Mouse (Mus musculus) left cerebral cortex, adult 9 months (tissue): Measurements from ENCODE around the gene Kdm4b.
A peak's percentile ranks its signal among the peaks of the same experiment; 100 is the strongest.

Source experiments
- DNase-seq, 2 experiments: peaks; one replicate each; pipeline ENCODE4 v3.0.0; 2022; ENCODE audit warnings: low spot score in 2 of 2

Gene Kdm4b

DNA sequence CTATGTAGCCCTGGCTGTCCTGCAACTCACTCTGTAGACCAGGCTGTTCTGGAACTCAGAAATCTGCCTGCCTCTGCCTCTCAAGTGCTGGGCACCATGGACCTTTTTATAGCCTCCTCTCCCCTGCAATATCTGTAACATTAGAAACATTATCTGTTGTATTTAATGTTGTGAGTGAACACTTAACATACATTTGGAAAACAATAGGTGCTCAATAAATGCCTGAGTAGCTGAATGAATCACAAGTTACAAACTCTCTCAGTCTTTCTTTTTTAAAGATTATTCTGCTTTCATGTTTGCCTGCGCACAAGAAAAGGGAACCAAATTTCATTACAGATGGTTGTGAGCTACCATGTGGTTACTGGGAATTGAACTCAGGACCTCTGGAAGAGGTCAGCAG is 27.6 kb upstream of the Kdm4b start:
- DNase-seq = no peak

DNA sequence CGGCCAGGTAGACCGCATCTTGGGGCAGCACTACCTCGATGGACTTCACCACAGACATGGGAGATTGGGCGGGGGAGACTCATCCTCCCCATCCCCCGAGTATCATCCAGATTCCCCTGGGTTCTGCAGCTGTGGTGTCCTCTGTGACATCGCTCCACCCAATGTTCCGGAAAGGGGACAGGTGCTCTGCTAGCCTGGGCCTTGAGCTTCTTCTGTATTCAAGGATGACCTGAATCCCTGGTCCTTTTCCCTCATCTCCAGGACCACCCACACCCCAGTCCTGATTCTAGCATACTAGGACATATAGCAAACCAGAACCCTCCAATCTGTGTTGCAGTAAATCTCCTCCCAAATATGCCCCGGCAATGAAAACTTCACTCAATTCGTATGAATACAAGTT is 25.7 kb upstream of the Kdm4b start, which contains the start of gene Arrdc5:
Gene Arrdc5, minus strand, starts transcription at position 101 of the 400 bp plus-strand sequence.
- no peak for DNase-seq

DNA sequence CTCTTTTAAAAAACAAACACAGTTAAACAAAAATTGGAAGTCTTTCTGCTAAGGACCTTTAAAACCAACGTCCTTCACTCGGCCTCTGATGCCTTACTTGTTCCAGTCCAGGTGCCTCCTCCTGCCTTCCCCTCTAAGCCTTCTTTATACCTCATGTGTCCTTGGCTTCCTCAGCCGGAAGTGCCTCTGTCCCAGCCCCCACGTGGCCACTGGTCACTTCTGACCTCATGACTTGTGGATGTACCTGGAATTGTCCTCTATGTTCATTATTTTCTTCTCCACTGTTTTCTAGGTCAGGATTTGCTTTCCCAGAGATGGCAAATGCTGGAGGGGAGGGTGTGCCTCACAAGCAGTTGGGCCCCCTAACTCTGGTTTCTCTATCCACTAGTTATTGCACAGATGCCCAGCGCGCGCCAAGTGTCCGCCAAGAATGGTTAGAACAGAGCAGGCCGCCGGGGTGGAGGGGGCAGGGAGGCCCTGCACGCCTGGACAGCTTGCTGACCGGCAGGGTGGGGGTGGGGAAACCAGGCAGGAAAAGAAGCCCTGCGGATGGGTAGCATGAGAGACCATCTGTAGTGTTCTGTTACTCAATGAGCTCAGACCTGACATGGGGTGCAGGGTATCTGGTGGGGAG is 23.4 kb upstream of the Kdm4b start:
- no peak for DNase-seq

DNA sequence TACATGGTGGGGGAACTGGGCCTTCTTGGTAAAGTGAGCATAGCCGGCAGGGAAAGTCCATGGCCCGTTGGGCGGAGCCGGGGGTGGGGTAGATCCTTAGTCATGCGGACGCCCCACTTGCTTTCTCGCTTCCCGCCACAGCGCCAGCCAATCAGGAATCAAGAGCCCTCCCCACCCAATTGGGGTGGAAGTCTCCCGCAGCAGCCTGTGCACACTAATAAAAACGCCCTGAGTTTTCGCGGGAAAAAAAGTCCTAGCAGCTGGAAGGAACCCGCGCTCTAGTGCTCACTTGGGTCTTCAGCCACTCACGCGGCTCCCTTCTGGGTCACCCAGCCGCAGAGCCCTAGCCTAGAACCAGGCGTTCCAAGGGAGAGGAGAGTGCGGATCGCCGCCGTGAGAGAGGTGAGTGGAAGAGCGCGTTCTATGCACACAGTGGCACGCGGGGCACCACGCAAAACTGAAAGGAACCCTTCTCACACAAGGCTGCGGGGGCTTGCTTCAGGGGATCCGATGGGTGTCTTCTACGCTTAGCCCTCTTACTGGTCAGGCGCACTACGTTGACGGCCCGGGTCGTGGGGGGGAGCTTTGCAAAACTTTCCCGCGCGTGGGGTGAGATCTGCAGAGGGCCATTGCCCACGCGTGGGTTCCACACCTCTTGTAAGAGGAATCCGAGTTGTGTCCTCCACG is 22.6 kb upstream of the Kdm4b start, which contains the start of gene Uhrf1:
Gene Uhrf1, plus strand, starts transcription at position 162 of the 687 bp plus-strand sequence.
- no peak for DNase-seq

DNA sequence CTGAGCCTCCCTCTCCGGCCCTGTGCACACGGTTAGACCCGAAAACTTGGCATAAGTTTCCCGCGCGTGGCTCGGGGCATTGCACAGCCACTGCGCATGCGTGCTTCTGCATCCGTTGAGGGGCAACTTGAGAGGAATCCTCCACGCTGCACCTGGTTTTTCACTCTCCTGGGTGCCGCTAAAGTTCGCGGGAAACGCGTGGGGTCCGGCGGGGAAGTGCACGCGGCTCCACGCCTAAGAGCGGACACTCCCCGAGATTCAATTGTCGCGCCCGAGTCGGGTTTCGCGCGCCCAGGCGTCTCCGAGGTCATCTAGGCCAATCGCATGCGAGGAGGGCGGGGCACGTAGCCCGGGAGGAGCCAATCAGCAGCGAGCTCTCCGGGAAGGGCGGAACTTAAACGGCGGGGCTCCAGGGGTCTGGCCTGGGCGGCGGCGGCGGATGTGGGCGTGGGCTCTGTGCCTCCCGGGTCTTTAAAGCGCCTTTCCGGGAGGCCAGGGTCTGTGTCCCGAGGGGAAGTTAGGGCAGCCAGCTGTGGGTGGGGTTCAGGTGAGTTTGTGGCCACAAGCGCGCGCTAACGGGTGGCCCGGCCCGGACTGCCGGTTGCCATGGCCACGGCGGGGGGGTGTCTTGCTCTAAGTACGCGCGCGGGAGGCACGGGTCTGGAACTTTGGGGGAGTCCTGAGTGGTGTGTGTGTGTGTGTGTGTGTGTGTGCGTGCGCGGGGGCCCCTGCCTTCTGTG is 21.8 kb upstream of the Kdm4b start:
- DNase-seq = peak in 1 of 2 experiments; percentile 93

DNA sequence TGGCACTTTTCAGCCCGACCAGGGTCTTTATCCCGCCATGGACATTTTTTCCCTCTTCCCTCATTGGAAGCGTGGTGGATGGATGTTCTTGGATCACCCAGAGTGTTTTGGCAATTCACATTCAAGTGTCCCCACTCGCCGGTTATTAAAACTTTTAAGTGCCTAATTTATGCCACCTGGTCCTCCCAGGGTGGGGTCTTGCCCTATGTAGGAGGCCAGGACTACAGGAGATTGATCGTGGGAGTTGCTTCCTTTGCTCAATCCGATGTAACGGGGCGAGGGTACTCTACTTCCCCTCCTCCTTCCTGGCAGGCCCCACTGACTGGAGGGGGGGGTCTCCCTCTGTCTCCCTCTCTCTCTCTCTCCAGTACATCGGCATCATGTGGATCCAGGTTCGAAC is 21.1 kb upstream of the Kdm4b start:
- DNase-seq = no peak

DNA sequence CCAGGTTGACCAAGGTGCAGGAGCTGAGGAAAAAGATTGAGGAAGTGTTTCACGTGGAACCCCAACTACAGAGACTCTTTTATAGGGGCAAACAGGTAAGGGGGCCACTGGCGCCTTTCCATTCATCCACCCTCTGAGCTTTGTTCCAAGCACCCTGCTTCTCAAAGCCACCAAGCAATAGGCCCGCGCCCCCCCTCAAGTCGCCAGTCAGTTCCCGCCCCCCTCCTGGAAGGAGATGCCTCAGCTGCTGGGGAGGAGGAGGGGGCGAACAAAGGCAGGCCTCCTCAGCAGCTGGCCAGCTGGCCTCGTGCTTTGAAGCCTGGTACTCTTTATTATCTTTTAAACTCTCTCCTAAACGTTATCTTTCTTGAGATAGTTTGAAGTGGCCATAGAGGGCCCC is 20.7 kb upstream of the Kdm4b start:
- no peak for DNase-seq

DNA sequence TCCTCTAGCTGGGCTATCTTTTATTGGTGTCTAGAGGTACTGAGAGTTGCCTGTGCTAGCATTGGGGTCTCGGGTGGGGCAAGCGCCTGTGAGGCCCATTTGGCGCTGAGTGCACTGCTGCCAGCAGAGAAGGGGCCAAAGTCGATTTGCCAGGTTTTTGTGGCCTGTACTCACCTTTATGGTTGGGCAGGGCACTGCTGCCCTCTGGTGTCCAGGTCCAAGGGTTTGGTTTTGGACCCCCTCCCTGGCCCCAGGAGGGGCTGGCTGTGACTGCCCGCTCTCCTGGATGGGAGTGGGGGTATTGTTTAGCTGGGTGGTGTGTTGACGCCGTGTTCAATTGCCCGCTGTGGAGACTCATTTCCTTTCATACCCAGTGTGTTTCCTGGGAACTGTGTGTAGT is 20.0 kb upstream of the Kdm4b start:
- DNase-seq = no peak

DNA sequence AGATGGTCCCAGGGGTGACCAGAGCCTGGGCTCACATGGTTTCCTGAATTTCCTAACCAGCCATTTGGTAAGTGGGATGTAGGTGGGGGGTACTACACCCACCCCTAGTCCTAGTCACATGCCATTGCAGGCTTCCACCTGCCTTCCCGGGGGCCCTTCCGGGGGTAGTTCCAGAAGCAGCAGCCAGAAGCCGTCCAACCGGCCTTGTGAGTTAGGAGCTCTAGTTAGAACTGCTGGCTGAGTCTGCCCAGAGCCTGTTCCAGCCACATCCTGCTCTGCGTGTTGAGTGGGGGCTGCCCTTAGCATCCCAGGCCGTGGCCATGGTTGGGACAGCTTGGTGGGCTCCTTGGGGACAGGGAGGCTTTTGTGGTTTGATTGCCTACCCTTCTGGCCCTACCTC is 17.8 kb upstream of the Kdm4b start:
- DNase-seq = no peak

DNA sequence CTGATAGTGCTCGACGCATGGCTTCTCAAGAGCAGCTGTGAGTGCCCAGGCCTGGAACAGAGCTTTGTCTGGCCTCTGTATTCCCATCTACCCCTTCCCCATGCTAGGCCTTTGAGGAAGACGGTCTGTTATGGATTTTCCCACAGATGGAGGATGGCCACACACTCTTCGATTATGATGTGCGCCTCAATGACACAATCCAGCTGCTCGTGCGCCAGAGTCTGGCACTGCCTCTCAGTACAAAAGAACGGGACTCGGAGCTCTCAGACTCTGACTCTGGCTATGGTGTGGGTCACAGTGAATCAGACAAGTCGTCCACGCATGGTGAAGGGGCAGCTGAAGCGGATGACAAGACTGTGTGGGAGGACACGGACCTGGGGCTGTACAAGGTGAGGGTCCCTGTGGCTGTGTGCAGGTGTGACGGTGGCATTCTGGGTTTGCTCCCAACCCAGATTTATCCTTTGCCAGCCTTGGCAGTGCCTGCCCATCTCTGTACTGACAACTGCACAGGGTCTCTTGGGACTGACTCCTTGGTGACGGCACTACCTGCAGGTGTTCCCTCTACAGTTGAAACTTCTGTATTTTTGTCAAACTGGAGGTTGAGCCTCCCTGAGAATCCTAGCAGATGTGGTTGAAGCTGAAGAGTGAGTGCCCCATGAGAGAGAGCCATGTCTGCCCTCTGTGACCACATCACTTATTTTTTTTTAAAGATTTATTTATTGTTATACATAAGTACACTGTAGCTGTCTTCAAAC is 16.5 kb upstream of the Kdm4b start:
- no peak for DNase-seq

DNA sequence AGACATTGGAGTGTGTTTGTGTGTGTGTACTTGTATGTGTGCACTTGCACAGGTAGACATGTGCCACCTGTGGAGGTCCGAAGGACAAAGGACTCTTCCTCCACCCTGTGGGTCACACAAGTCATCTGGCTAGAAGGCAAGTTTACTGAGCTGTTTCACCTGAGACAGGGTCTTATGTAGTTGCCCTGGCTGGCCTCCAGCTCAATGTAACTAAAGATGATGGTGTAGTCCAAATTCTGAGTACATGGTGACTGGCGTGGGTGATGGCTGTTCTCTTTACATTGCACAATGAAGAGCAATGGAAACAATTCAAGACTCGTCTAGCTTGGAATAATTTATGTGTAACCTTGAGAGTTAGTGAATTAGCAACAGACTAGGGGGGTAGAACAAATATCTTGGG is 1.4 kb upstream of the Kdm4b start:
- no peak for DNase-seq

DNA sequence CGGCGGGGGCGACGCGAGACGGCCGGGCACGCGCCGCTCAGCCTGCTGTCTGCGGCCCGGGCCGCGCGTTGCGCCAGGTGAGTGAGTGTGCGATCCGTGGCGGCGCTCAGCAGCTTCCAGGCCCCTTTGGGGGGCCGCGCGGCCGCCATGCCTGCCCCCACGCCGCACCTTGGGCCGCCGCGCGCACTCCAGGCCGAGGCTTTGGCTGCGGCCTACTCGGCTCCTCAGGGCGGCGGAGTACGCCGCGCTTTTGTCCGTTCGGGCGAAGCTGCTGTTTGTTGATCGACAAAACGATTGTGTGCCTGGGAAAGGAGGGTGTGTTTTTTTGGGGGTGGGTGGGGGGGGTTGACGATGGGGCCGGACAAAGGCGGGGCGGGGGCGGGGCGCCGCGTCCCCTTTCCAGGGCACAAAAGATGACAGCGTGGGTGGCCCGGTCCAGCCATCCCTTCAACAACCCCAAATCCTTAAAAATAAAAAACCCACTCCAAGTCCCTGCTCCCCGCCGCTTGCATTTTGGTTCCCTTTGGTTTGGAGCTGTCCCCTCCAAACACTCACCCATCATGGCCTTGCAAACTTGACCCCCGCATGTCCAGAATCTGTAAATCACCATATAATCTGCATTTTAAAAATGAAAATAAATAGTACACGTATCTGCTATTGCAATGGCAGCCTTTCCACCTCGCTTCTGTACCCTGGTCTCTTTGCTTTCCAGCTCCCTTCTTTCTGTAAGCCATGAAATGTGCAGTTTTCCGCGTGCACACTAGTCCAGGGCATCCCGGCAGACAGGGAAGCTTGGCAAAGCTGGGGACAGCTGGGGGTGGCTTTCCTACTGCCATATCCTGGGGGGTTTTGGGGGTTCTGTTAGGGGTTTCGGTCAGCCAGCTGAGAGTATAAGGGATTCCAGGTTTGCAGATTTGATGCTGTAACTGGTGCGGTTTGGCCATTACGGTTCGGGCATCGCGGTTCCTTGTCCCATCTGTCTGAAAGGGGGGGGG is 588 bp downstream of the Kdm4b start:
- no peak for DNase-seq

DNA sequence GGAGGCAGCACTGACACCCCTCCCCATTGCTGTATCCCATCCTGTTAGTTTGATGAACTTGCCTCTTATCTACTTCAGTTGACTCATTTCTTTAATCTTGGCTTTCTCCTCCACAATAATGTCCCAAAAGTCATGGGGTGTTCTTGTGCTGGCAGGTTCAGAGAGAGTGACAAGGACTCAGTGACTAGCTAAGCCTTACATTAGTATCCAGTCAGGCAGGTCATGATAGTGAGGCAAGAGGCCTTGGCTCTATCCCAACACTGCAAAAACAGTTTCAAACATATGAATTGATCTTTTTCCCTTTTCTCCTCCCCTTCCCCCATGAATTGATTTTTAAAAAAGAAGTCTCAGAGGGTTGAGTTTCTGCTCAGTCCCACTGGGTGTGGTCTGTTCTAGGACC is 3.4 kb downstream of the Kdm4b start:
- no peak for DNase-seq

DNA sequence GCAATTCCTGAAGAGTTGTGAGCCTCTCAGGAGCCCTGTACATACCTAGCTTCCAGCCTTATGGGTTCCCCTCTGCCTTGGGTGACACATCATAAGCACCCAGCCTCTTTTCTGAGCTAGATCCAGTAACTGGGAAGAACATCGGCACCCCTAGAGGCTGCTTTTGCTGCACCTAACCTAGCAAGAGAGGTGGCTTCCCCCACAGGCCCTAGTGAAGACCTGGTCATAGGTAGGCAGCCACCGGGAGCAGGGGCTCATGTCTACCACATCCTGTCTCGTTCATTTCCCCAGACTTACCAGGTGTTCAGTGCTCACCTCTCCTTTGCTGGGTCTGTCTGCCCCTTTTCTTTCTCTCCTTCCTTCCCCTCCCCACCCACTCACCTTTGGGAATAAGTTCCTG is 4.5 kb downstream of the Kdm4b start:
- no peak for DNase-seq

DNA sequence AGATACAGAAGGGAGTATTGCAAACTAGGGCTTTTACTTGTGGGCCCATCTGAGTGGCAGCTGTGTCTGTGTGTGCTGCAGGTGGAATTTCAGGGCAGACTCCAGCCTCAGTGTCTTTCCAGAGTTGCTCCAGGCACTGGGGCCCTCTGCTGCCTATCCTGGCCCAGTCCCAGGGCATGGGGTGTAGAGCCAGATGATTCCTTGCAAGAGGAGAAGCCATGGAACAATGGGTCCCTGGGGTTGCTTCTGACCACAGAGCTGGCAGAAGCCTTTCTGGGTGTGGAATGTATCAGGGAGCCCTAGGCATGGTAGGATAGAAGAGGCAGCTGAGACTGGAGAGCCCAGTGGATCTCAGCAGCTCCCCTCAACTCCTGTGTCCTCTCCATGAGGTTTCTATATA is 5.4 kb downstream of the Kdm4b start:
- no peak for DNase-seq

DNA sequence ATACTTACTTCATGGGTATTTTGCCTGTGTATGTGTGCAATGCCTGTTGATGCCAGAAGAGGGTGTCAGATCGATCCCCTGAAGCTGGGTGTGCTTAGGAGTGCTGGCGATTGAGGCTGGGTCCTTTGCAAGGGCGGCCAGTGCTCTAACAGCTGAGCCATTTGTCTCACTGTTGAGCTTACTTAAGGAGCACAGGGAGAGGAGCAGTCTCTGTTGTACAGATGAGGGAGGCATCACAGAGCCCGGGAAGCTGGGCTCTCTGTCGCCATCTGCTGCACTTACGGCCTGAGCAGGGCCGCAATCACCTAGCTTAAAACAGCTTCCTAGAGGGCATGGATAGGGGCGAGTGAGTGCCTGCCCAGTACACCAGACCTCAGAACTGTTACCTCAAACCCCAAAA is 7.1 kb downstream of the Kdm4b start:
- no peak for DNase-seq

DNA sequence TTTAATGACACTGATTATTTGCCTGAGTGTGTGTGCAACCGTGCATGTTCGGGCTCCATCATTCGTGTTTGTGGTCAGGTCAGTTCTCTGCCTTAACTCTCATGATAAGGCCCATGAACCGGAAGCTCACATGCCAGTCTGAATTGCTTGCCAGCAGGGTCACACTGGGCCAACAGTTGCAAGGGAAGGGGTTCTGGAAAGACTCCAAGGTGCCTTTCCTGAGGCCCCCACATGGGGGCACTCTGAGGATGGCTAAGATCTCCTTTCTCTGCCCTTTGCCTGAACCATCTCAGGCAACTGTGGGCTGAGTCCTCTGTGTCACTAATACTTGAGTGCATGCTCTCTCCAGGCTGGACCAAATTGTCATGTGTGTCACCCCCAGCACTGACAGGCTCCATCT is 11.3 kb downstream of the Kdm4b start:
- peak in 1 of 2 experiments; percentile 49 for DNase-seq

DNA sequence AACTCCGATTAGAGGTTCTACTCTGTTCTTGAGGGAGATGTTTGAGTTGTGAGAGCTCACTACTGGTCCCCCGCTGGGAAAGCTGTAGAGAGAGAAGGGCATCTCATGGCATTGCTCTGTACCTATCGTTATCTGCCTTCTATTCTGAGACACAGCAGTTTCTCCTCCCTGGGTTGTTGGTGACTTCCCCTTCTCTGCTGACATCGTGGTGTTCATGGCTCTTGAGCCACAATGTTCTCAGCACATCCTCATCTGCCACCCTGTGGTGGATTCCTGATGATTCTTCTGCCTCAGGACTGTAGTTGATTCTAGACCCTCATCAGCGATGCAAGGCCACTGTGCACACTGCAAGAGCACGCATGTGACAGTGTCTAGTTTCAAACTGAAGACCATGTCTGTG is 11.9 kb downstream of the Kdm4b start:
- no peak for DNase-seq

DNA sequence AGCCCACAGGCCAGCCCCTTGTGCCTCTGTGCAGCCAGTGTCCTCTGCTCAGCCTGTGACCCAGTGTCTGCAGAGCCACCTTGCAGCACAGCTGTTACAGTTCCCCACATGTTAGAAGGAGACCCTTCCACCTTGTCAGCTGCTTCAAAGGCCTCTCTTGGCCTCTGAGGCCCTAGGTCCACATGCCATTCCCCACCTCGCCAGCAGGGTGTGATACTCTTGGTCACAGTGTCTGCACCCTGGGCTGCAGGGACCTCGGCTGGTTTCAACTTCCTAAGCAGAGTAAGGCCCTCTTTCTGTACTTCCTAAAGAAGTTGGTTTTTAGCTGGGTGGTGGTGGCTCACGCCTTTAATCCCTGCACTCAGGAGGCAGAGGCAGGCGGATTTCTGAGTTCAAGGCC is 13.0 kb downstream of the Kdm4b start:
- DNase-seq = no peak

DNA sequence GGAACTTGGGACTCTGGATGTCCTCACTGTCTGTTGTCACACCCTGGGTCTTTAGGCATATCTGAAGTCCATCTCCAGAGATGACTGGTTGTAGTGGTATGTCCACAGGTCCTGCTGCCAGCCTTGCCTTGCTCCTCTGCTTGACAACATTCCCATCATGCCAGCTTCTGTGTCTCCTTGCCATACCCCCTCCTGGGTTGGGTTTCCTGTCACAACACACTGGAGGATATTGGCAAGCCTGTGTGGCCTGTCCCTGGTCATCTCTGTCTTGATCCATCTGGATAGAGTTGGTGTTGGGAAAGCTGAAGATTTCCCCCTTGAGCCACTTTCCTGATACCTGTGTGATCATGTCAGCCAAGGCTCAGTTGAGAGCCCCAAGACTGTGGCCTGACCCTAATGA is 14.9 kb downstream of the Kdm4b start:
- no peak for DNase-seq

DNA sequence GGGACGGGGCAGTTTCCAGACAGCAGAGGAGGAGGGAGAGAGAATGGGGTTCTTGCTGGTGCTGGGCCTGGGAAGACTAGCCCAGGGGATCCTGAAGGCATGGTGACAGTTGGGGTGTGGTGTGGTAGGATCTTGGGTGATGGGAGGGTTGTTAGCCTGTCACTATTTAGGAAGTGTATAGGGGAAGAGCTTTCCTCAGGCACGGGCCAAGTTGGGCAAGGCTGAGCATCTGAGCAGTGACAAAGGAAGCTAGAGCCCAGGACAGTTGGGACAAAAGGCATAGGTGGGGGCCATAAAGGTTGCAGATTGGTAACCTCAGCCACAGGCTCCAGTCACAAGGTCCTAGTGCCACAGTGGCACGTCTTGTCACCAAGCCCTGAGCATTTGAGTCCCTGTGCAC is 17.6 kb downstream of the Kdm4b start:
- no peak for DNase-seq
